Mouse (Mus musculus) layer of hippocampus, adult 11-12 months (tissue): ENCODE measurements around the gene Aldh9a1.
A peak's percentile ranks its signal among the peaks of the same experiment; 100 is the strongest.
"Not testable (repeated sequence)": the region's sequence is repeated elsewhere in the genome, so short reads cannot be mapped to it uniquely, and the experiment has no call there.

ENCODE experiments used
- DNase-seq: peaks from one replicate; pipeline ENCODE4 v3.0.0; 2022; ENCODE audit warnings: low spot score

The Aldh9a1 gene

GRCm38 (mm10) chr1:167349815-167350596 is at the start of gene Aldh9a1:
TSS of gene Aldh9a1 (plus strand) at chr1:167349991.
- DNase-seq: peak; percentile 90

GRCm38 (mm10) chr1:167300122-167300521 is 49.7 kb upstream of the Aldh9a1 start:
- DNase-seq: no peak

DNA sequence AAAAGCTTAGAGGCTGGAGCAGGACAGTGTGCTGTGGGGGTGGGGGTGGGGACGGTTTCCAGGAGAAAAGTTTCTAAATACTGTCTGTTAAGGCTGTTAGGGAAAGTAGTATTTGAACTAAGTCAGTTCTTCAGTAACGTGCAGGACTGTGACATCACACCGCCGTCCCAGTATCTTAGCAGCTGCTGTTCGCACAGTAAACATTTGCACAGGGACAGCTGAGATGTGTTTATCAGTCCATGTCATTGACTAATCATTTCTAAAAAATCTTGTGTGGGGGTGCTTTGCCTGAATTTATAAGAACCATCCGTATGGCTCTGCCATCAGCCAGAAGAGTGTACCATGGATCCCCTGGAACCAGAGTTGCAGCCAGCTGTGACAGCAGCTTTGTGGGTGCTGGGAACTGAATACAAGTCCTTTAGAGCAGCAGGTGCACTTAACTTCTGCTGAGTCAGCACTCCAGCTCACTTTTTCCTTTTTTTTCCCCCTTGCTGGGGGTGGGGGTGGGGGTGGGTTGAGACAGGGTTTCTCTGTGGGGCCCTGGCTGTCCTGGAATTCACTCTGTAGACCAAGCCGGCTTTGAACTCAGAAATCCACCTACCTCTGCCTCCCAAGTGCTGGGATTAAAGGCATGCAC is 44.2 kb upstream of the Aldh9a1 start:
- DNase-seq: no peak

DNA sequence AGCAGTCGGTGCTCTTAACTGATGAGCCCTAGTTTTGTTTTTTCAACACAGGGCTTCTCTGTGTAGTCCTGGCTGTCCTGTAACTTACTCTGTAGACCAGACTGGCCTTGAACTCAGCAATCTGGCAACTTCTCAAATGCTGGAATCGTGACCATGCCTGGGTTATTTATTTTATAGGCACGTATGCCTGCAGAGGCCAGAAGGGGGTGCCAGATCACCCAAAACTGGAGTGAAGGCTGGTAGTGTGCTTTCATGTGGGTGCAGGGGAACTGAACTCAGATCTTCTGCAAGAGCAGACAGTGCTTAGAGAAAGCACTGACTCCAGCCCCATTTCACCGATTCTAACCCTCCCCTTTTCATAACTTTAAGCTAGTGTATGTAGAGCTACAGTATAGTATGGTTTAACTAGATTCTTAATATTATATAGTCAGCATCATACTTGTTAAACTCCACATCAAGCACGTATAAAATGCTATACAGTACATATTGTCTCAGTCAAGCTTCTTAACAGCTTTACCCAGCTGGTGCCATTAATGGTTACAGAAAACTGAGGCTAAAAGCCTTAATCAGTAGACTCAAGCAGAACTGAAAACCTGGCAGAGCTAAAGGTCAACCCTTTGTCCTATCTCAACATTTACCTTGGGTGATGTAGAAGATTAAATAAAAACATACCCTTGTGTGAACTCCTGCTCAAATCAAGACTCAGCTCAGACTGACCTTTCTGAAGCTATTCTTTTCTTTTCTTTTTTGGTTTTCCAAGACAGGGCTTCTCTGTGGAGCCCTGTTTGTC is 43.1 kb upstream of the Aldh9a1 start:
- DNase-seq: peak; percentile 56

DNA sequence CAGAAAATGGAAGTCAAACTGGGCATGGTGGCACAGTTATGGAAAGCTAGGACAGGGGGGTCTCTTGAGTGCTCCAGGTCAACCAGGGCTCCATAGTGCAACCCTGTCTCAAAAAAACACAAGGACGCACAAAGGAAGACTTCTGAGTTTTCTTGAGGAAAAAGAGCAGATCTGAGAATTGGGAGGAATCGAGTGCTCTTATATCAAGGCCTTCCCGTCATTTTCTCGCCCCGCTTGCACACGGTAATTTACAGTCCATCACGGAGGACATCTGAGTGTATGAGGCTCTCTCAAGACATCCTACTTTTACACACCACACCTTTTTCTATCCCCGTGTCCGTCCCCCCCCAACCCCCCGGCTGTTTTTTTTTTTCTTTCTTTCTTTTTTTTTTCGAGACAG is 42.1 kb upstream of the Aldh9a1 start:
- no peak for DNase-seq

- DNase-seq: peak; percentile 97
These were observed 41.3 kb upstream of the Aldh9a1 start, which contains the start of gene Tmco1 for GRCm38 (mm10) chr1:167308261-167309054. TSS of gene Tmco1 (plus strand) at chr1:167308378.

DNA sequence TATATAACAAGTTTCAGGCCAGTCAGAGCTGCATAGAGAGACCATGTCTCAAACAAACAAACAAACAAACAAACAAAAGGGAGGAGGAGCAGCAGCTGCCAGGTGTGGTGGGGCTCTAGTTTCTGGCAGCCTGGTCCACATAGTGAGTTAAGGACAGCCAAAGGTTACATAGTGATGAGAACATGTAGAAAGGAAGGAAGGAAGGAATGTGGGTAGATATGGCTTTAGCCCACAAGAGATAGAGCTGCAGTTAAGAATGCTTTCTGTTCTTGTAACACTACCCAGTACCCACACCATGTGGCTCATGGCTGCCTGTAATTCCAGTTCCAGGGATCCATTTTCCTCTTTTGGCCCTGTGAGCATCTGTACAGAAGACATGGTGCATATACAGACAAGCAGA is 37.4 kb upstream of the Aldh9a1 start:
- no peak for DNase-seq

DNA sequence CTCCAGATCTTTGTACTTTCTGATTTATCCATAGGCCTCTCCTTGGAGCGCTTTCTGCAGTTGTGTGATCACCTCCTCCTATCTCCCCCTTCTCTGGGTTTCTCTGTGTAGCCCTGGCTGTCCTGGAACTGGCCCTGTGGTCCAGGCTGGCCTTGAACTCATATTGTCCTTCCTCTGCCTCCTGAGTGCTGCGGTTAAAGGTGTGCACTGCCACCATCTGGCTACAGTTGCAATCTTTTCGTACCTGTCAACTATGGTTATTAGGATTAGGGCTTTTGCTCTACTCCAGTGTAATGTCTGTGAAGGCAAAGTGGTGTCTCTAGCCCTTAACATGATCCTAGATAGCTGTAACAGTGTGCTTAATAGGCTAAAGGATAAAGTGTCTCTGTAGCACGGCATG is 36.6 kb upstream of the Aldh9a1 start:
- no peak for DNase-seq

DNA sequence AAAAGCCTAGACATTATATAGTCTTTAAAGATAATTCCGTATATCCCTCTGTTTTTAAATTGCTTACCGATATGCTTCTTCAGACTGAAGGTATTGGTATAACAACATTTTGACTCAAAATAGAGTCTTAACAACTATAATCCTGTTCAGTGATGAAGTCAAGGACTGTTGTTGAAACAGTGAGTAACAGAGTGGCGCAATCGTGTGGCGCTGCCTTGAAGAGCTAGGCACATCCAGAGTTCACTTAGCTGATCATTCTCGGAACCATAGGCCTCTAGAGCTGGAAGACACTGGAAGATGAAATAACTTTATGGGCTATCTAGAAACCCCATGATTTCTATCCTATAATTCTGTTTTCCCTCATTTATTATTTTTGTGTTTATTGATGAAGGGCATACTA is 28.1 kb upstream of the Aldh9a1 start:
- no peak for DNase-seq

- DNase-seq: no peak
These were observed 21.0 kb upstream of the Aldh9a1 start for GRCm38 (mm10) chr1:167328776-167329175.

- DNase-seq: no peak
These were observed 18.7 kb upstream of the Aldh9a1 start for GRCm38 (mm10) chr1:167331106-167331505.

DNA sequence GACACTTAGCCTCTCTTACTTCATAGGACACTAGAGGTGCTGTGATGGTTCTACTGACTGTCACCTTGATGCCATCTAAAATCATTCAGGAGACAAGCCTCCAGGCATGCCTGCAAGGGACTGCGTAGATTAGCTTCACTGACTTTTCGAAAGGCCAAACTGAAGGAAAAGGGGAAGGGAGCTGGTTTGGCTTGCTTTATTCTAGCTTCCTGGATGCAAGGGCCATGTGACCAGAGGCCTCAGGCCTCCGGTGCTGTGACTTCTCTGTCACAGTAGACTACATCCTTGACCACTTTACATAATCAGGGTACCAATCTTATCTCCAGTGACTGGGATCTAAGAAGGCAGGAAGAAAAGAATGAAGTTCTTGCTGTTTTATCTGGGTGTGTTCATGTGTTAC is 13.4 kb upstream of the Aldh9a1 start:
- no peak for DNase-seq

DNA sequence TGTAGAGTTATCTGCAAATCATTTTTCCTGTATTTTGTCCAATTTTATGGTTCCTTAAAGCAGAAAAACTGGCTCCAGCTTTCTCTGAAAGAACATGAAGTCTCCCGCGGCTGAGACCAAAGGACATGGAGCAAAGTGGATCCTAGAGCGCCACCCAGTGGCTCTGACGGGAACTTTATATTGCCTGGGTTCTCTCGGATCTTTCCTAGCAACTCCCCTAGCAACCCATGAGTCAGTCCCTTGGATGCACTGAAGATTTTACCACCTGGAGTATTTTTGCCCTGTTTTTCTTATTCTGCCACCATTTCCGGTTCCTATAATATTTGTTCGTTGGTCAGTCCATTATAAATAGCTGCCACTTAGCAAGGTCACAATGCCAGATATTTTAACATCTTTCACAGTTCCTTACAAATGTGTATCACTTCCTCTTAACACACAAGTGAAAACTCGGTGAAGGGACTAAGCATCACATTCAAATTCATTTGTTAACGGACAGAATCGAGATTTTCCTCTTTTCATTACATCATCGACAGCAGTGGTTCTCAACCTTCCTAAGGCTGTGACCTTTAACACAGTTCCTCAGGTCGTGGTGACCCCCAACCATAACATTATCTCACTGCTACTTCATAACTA is 12.2 kb upstream of the Aldh9a1 start:
- DNase-seq: peak; percentile 95

GRCm38 (mm10) chr1:167339177-167339781 is 10.5 kb upstream of the Aldh9a1 start:
- DNase-seq: no peak

DNA sequence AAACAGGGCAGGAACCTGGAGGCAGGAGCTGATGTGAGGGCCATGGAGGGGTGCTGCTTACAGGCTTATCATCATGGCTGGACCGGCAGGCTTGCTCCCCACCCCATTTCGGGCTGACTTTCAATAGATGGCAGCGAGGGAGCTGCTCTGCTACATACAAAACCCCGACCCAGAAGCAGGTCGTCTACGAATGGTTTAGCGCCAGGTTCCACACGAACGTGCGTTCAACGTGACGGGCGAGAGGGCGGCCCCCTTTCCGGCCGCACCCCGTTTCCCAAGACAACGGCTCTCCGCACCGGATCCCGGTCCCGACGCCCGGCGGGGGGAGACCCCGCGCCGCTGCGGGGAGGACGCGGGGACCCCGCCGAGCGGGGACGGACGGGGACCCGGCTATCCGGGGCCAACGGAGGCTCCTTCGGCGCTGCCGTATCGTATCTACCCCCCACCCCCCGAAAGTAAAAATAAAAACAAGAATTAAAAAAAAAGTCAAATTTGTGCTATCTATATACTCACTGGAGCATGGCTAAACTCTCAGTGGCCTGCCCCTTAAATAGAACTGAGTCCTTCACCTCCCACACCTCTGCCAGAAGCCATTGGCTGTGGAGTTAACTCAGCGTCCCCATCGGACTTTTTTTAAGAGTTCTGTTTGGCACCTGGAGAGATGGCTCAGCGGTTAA is 9.5 kb upstream of the Aldh9a1 start:
- DNase-seq: no peak

DNA sequence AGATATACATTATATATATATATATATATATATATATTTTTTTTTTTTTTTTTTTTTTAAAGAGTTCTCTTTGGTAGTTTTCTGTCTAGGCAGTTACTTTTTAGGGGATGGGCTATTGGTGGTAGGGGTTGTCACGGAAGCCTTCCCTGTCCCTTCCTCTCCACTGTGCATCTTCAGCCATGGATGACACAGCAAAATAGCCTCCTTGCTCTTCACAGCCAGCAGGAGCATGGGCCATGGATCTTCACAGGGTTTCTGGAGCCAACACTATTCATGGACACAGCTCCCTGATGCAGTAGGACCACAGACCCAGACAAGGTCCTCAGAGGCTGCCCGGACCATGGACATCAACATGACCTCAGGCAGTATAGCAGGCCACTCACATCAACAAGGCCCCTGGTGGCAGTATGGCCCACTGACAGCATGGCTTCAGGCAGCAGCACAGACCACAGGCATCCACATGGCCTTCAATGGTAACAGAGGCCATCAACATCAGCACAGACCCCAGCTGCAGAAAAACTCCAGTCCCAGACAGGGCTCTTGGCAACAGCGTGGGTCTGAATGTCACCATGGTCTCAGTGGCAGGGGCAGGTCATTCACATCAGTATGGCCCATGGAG is 8.8 kb upstream of the Aldh9a1 start:
- no peak for DNase-seq

DNA sequence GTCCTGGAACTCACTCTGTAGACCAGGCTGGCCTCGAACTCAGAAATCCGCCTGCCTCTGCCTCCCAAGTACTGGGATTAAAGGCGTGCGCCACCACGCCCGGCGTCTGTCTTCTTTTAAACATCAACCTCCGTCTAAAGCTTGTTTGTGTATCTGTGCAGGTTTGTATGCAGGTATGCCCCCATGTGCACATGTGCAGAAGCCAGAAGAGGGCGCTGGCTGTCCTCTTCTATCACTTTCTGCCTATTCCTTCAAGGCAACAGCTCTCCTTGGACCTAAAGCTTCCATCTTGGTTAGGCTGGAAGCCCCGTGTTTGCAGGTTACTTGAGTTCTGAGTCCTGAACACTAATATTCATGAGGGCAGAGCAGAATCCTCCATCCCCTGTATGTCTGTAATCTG is 7.0 kb upstream of the Aldh9a1 start:
- no peak for DNase-seq

DNA sequence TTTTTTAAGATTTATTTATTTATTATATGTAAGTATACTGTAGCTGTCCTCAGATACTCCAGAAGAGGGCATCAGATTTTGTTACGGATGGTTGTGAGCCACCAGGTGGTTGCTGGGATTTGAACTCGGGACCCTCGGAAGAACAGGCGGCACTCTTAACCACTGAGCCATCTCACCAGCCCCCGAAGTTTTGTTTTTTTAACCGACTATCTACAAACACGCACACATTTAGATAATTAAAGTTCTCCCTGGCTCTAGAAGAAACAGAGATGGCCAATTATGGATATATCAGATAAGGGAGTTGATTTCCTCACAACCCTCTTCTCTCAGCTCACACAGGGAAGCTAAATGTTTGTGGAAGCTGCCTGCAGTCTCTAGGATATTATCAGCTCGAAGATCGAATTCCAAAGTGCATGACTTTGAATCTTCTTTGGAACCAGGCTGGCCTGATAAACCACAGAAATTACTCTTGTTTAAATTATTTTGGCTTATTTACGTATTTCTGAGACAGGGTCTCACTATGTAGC is 3.7 kb upstream of the Aldh9a1 start:
- DNase-seq: not testable (repeated sequence)

DNA sequence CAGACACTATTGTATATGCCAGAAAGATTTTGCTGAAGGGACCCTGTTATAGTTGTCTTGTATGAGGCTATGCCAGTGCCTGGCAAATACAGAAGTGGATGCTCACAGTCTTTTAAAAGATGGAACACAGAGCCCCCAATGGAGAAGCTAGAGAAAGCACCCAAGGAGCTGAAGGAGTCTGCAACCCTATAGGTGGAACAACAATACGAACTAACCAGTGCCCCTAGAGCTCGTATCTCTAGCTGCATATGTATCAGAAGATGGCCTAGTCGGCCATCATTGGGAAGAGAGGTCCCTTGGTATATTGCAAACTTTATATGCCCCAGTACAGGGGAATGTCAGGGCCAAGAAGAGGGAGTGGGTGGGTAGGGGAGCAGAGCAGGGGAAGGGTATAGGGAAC is 585 bp upstream of the Aldh9a1 start:
- DNase-seq: not testable (repeated sequence)
